Mouse (Mus musculus): ENCODE results near the gene Senp6.

Gene Senp6

DNA sequence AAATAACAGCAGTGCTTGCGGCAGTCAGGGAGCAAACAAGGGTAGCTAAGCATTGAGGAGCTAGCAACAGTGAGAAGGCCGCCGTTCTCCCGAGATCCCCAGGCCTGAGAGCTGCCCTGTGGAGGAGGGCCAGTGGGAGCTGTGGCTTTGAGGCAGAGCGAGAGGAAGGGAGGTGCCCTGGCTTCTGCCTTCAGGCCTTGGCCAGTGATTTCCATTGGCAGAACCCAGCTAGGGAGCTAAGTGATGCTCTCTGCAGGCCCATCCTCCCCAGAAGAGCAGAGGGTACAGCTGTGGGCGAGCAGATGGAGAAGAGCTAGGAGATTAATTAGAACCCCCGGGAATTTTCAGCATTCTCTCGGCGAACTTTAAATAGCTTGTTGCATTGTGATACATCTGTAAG is 106.9 kb downstream of the Senp6 start:
- peak; percentile 48 to 51 for DNase-seq

DNA sequence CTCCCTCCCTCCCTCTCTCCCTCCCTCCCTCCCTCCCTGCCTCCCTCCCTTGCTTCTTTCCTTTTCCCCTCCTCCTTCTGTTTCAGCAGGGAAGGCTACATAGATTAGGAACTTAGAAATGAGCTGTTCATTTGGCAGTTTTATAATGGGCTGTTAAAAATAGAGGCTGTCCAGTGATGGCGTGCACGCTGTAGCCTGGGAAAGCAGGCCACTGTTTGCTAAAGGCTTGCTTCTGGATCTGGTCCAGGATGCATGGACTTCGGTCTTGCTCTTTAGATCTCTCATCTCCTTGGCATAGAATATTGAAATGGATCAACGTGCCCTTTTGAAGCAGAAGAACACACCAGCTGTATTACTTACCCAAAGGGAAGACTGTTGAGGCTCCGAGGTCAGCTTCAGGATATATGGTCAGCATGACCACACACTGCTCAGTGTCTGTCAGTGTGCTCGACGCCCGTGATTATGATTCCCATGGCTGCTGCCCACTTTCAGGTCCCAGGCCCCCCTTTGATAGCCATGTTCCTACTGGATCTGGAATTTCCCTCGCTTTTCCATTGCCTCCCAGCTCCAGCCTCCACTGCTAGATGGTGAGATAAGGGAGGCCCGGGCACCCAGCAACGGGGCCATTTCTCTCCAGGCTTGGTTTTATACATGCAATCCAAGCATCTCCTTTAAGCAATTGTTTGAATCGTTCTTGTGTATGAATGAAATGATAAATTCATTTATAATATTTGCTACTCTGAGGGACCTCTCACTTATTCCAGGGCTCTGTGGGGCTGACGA is 110.2 kb downstream of the Senp6 start:
- DNase-seq: no peak

DNA sequence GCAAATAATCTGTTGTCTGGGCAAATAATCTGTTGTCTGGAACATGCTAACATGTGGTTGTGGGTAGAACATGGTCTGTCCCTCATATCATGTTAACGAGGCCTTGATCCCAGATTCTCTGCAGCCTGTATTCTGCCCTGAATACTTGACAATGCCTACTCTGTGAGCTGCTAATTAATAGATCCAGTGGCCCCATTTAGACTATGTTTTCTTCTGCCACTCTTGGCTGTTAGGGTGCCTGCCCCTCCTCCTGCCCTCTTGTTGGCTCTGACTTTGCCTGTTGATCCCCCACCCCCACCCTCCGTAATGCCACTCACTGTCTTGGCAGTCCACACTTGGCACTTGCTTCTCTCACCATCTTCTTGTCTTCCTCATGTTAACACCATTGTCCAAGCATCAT is 112.0 kb downstream of the Senp6 start:
- no peak for DNase-seq

GRCm38 (mm10) chr9:80179688-80180087 is 113.0 kb downstream of the Senp6 start:
- no peak for DNase-seq

DNA sequence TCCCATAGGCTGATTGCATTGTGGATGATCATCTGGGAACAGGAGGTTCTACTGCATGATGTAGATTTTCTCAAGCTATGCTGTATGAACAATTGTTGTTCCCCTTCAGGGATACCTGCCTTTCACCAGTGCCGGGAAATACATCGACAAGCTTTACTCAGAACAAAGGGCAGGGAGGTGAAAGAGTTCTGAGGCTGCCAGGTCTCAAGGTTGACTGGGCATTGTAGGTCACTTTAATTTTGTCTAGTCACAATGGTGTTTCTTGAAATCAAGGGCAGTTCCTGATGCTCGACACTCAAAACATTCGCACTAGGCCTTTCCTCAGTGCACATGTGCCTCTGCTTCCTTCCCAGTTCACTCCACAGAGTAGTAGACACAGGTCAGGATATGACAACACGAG is 114.1 kb downstream of the Senp6 start:
- DNase-seq: no peak

DNA sequence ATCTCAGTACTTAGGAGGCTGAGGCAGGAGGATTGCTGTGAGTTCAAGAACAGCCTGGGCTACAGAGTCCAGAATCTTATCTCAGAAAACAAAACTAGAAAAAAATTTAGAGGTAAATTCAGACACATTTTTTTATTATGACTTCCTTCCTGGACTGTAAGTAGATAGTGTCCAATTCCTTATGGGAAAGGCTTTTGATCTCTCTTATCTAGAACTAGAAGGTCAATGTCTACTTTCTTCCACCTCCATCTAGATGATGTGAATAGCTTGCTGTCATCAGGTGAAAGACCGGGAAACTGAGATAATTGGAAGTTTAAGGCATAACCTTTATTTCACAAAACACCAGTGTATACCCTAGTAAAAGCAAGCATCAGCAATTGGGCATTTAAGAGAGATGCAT is 115.0 kb downstream of the Senp6 start:
- DNase-seq: no peak

- peak; percentile 50 to 53 for DNase-seq
These were observed 117.4 kb downstream of the Senp6 start for GRCm38 (mm10) chr9:80184138-80184537.

DNA sequence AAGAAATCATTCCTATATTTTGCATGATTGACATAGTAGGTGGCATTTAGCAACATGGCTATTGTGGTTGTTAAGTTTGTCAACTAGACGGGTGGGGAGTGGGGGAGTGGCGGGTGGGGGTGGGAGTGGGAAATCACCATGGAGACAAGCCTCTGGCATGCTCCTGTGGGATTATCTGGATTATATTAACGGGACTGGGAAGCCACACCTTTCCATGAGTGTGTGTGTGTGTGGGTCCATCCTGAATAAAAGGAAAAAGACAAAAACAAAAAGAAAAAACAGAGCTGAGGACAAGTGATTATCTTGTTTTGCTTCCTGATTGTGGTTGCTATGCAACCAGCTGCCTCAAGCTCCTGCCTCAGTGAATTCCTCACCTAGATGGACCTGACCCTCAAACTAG is 119.0 kb downstream of the Senp6 start:
- no peak for DNase-seq

- no peak for DNase-seq
These were observed 120.0 kb downstream of the Senp6 start for GRCm38 (mm10) chr9:80186693-80187092.

GRCm38 (mm10) chr9:80188324-80188893 is 121.7 kb downstream of the Senp6 start:
- no peak for DNase-seq

DNA sequence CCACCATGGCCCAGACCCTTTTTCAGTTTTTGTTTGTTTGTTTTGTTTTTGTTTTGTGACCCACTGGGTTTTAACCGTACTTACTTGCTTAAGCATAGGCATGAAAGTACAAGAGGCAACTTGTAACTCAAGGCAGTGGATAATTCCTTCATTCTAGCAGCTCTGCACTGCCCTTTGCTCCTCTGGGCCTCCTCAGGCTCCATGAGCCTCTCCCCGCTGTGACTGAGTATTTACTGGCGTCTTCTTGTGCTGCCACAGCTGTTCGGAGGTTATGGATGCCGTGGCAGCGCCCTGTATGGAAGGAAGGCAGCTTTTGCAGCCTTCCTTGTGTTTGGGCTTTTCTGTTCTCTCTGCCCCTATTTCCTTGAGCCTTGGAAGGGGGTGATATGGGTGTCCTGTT is 124.5 kb downstream of the Senp6 start:
- DNase-seq: no peak

- DNase-seq: no peak
These were observed 125.6 kb downstream of the Senp6 start for GRCm38 (mm10) chr9:80192324-80192723.

DNA sequence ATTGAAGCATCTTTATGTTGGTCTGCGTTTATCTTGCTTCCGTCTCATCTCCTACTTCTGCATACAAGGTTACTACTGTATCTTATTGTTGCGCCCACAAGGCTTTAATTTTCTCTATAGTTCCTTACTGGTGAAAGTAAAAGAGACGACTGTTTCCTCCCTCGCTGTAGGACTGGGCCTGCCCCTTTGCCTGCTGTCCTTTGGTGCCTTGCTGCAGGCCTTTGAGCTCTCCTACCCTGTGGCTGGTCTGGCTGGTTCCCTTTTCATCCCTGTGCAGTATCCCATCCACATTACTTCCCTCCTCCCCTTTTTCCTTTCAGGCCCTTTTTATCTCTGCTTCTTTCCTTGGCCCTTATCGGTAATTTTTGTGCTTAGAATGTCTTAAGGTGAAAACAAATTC is 127.7 kb downstream of the Senp6 start:
- no peak for DNase-seq

Measured in cerebellum, postnatal 14 days (tissue).